Mouse (Mus musculus) limb, embryonic 11.5 days (tissue): ENCODE data around the gene Olfr509. TPM values are rescaled to one million over a fixed set of nuclear protein-coding genes. Genes with fewer than 3 reads are reported as not detected.
"Not testable (repeated sequence)": the region's sequence is repeated elsewhere in the genome, so short reads cannot be mapped to it uniquely, and the experiment has no call there.

Experiments
- ATAC-seq: fragments of 200-750 bp; cut with Nextera tagmentation; 2 replicates; pipeline ENCODE4 v1.8.0; 2017; ENCODE audit warnings: low read depth; ENCODE audit not compliant: insufficient number of reproducible peaks, low FRiP score, low TSS enrichment
- DNase-seq: peaks from one replicate; pipeline ENCODE4 v3.0.0-alpha.2; 2015; ENCODE audit warnings: low spot score
- H3K27ac ChIP-seq: fragments of 300-500 bp; sonication (generic); replicated peaks from 2 replicates; pipeline ENCODE4 v1.5.1; 2014; ENCODE audit warnings: low read depth, mild to moderate bottlenecking, low read length
- H3K27me3 ChIP-seq: fragments of 300-500 bp; sonication (generic); 2 replicates; pipeline ENCODE4 v1.6.1; 2014; ENCODE audit warnings: mild to moderate bottlenecking, low read length, mixed read lengths; ENCODE audit not compliant: control insufficient read depth, insufficient read depth
- H3K36me3 ChIP-seq: fragments of 300-500 bp; sonication (generic); 2 replicates; pipeline ENCODE4 v1.6.1; 2014; ENCODE audit warnings: mild to moderate bottlenecking, low read length, moderate library complexity, mixed read lengths; ENCODE audit not compliant: control insufficient read depth, insufficient read depth
- H3K4me1 ChIP-seq: fragments of 300-500 bp; sonication (generic); 2 replicates; pipeline ENCODE4 v1.6.1; 2014; ENCODE audit warnings: low read length, mixed read lengths; ENCODE audit not compliant: control insufficient read depth, insufficient read depth
- H3K4me2 ChIP-seq: fragments of 300-500 bp; sonication (generic); 2 replicates; pipeline ENCODE4 v1.6.1; 2014; ENCODE audit warnings: low read depth, mild to moderate bottlenecking, moderate library complexity; ENCODE audit not compliant: severe bottlenecking
- H3K4me3 ChIP-seq: fragments of 300-500 bp; sonication (generic); 2 replicates; pipeline ENCODE4 v1.5.1; 2014; ENCODE audit warnings: low read depth, low read length
- H3K9ac ChIP-seq: fragments of 300-500 bp; sonication (generic); 2 replicates; pipeline ENCODE4 v1.6.1; 2014; ENCODE audit warnings: mild to moderate bottlenecking, low read length
- H3K9me3 ChIP-seq: fragments of 300-500 bp; sonication (generic); 2 replicates; pipeline ENCODE4 v1.6.1; 2016; ENCODE audit warnings: low read length; ENCODE audit not compliant: control insufficient read depth
- WGBS: fragments of 180-500 bp; shearing (Covaris S2); extraction: QIAGEN DNeasy Blood & Tissue Kit; methylation state at CpG from one replicate; pipeline ENCODE4 v1.1.7; 2014; 5-methylcytosine and 5-hydroxymethylcytosine counted together
- polyA plus RNA-seq: library from polyadenylated mRNA; unstranded; fragments of >200 nt; fragmentation: Nextera tagmentation; extraction: Ambion mirVana; gene quantifications from 2 replicates; pipeline ENCODE4 v1.2.1, GENCODE M21; 2014

Gene Olfr509
- not detected in 2 replicates for polyA plus RNA-seq

DNA sequence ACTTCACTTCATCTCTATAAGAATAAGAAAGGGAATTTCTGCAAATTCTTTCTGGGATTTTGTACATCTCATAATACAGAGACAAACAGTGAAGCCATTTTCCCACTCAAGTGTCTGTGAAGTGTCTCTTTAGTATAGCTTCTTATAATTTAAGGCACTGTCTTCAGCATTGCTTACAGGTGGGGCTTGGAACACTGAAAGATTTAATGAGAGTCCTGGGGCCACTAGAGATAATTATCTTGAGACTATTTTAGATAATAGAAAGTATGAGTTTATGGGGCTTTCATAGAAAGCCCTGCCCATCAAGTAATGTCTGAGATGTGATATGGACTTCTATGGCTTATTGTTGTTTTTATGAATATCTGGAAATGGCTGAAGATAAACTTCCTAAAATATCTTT is at the start of gene Olfr509:
Gene Olfr509, minus strand, starts transcription at position 101 of the 400 bp plus-strand sequence.
- Histone ChIP-seq H3K4me2 (no peak within 1 kb of the TSS), H3K9me3 (no peaks in the 10 kb centered on the region), H3K27ac (no peak within 1 kb of the TSS), H3K4me1 (no peaks in the 10 kb centered on the region), H3K9ac (no peak within 1 kb of the TSS), H3K36me3 (no peaks in the 10 kb centered on the region), H3K27me3 (no peaks in the 10 kb centered on the region), H3K4me3 (no peak within 1 kb of the TSS)
- DNase-seq (no peak), ATAC-seq (no peak)

- Histone ChIP-seq H3K27me3 (no peaks in the 10 kb centered on the region), H3K4me2 (no peak overlapping the region), H3K27ac (no peak overlapping the region), H3K4me3 (no peak overlapping the region), H3K36me3 (no peaks in the 10 kb centered on the region), H3K9ac (no peak overlapping the region), H3K9me3 (no peaks in the 10 kb centered on the region), H3K4me1 (no peaks in the 10 kb centered on the region)
- ATAC-seq (no peak), DNase-seq (no peak)
- WGBS, result 89% methylated on average over 4 of the region's 4 CpGs
Observed at GRCm38 (mm10) chr7:108678886-108679285, 27.2 kb upstream of the Olfr509 start.

GRCm38 (mm10) chr7:108671058-108671457 is 19.4 kb upstream of the Olfr509 start:
- no peaks in the 10 kb centered on the region for H3K36me3 ChIP-seq
- H3K4me1 ChIP-seq, result no peaks in the 10 kb centered on the region
- no peak overlapping the region for H3K4me2 ChIP-seq
- ATAC-seq, result no peak
- no peak overlapping the region for H3K27ac ChIP-seq
- DNase-seq, result no peak
- no peak overlapping the region for H3K9ac ChIP-seq
- no peak overlapping the region for H3K4me3 ChIP-seq
- no peaks in the 10 kb centered on the region for H3K9me3 ChIP-seq
- no peaks in the 10 kb centered on the region for H3K27me3 ChIP-seq
- 79% methylated on average over 1 of the region's 1 CpGs for WGBS

DNA sequence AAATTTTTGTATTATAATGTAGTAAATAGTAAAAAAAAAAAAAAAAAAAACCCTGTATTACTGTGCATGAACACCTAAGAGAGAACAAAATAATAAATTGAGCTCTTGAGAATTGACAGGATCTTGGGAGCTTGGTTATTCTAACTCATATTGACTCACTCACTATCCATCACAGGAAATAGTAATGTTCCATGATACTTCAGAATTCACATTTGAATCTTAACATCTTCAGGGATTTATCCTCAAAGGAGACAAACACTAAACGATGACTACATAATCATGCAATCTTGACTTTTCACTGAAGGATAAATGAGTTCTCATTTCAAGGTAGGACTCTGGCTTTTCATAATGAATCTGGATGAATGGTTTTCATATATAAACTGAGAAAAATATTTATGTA is 14.4 kb upstream of the Olfr509 start, which contains the start of gene Olfr510:
Gene Olfr510, plus strand, starts transcription at position 301 of the 400 bp plus-strand sequence.
- H3K27me3 ChIP-seq, result no peaks in the 10 kb centered on the region
- H3K4me2 ChIP-seq, result no peak within 1 kb of the TSS
- H3K4me3 ChIP-seq, result no peak within 1 kb of the TSS
- H3K9ac ChIP-seq, result no peak within 1 kb of the TSS
- ATAC-seq, result no peak
- no peaks in the 10 kb centered on the region for H3K4me1 ChIP-seq
- H3K27ac ChIP-seq, result no peak within 1 kb of the TSS
- 93% methylated on average over 1 of the region's 1 CpGs for WGBS
- no peak for DNase-seq
- H3K9me3 ChIP-seq, result no peaks in the 10 kb centered on the region
- H3K36me3 ChIP-seq, result no peaks in the 10 kb centered on the region

DNA sequence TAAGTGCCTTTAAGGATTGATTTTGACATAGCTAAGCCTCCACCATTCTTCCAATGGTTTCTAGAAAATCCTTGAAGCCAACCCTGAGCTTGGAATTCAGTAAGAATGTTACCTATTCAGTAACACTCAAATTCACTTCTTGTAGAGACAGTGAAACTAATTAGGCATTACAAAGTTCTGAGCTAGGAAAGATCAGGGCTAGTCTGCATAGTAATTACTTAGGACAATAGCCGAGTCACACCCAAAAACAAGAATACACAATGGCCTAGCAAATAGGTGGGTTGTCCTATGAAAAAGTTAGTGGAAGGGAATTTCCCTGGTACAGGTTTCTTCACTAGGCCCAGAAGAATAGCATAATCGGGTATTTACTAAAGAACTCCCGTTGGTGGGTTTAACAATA is 10.7 kb upstream of the Olfr509 start:
- ATAC-seq (no peak), DNase-seq (no peak)
- Histone ChIP-seq H3K27ac (no peak overlapping the region), H3K4me3 (no peak overlapping the region), H3K36me3 (no peaks in the 10 kb centered on the region), H3K4me1 (no peaks in the 10 kb centered on the region), H3K9ac (no peak overlapping the region), H3K9me3 (no peaks in the 10 kb centered on the region), H3K4me2 (no peak overlapping the region), H3K27me3 (no peaks in the 10 kb centered on the region)
- 93% methylated on average over 3 of the region's 3 CpGs for WGBS

DNA sequence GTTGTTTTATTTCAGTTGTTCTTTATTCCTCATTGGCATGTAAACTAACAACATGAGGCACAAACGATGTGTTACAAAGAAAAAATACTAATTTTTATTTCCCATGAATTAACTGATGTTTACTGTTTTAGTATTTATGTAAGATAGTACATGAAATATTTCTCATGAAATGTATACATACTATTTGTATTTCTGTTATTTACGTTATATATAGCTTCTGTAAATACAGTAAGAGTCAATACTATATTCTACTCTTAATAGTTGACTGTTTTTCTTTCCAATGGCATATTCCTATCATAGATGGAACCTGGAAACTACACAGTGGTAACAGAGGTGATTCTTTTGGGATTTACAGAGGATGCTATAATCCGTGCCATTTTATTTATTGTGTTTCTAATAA is 22.0 kb downstream of the Olfr509 start, which contains the start of gene Olfr508:
Gene Olfr508, plus strand, starts transcription at position 301 of the 400 bp plus-strand sequence.
- H3K4me3 ChIP-seq, result no peak within 1 kb of the TSS
- no peak for DNase-seq
- H3K27ac ChIP-seq, result no peak within 1 kb of the TSS
- no peak for ATAC-seq
- no peaks in the 10 kb centered on the region for H3K27me3 ChIP-seq
- H3K4me1 ChIP-seq, result no peaks in the 10 kb centered on the region
- H3K36me3 ChIP-seq, result no peaks in the 10 kb centered on the region
- WGBS, result 86% methylated on average over 3 of the region's 3 CpGs
- no peak within 1 kb of the TSS for H3K4me2 ChIP-seq
- no peak within 1 kb of the TSS for H3K9ac ChIP-seq
- no peaks in the 10 kb centered on the region for H3K9me3 ChIP-seq

DNA sequence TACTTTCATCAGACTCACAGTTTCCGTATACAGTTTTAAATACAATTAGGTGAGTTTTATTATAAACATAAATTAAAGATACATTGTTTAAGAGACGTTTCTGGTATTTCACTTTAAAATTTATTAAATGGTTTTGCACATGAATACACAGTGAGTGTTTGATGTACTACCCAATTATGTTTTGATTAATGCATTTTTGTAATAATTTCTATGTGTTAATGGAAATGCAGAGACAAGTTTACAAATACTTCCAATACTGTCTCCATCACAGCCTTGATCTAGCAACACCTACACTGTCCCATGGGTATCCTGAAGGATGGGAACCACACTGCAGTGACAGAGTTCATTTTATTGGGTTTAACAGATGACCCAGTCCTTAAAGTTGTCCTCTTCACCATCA is 30.2 kb downstream of the Olfr509 start, which contains the start of gene Olfr507:
Gene Olfr507, plus strand, starts transcription at position 301 of the 400 bp plus-strand sequence.
- H3K9me3 ChIP-seq, result no peaks in the 10 kb centered on the region
- DNase-seq (no peak), ATAC-seq (no peak)
- H3K4me1 ChIP-seq, result no peaks in the 10 kb centered on the region
- no peak within 1 kb of the TSS for H3K27ac ChIP-seq
- H3K4me3 ChIP-seq, result no peak within 1 kb of the TSS
- no peak within 1 kb of the TSS for H3K9ac ChIP-seq
- no peaks in the 10 kb centered on the region for H3K27me3 ChIP-seq
- WGBS, result 80% methylated on average over 2 of the region's 2 CpGs
- no peaks in the 10 kb centered on the region for H3K36me3 ChIP-seq
- H3K4me2 ChIP-seq, result no peak within 1 kb of the TSS

DNA sequence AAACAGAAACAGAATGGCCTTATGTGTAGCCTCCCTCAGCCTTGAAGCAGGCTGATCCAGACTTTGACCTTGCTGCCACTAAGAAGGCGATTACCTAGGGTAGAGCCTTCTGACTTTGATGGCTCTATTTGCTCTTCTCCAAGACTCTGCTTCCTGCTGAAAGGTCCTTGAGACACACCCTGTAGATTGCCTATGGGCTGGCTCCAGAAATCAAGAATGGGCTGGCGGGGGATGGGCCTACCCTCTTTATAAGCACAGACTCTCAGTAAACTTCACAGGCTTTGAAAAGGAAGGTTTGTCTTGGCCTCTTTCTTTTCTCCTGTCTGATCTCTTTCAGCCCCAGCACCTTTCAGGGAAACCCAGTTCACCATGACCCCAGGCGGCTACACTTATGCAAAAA is 34.9 kb downstream of the Olfr509 start:
- not testable (repeated sequence) for H3K36me3 ChIP-seq, H3K9me3 ChIP-seq, H3K4me2 ChIP-seq, H3K27me3 ChIP-seq, H3K9ac ChIP-seq, DNase-seq, H3K27ac ChIP-seq, H3K4me3 ChIP-seq, ATAC-seq, H3K4me1 ChIP-seq
- WGBS, result 78% methylated on average over 3 of the region's 3 CpGs

- Histone ChIP-seq H3K4me2 (no peak overlapping the region), H3K36me3 (no peaks in the 10 kb centered on the region), H3K27ac (no peak overlapping the region), H3K4me1 (no peaks in the 10 kb centered on the region), H3K9ac (no peak overlapping the region), H3K27me3 (no peaks in the 10 kb centered on the region), H3K4me3 (no peak overlapping the region), H3K9me3 (no peaks in the 10 kb centered on the region)
- ATAC-seq (no peak), DNase-seq (no peak)
- WGBS, result 94% methylated on average over 2 of the region's 2 CpGs
Observed at GRCm38 (mm10) chr7:108614110-108614509, 37.6 kb downstream of the Olfr509 start.
